In genomic region chr19:41831718-41832391, GRCm38 (mm10) we compare ENCODE assay signal across 9 mouse cellular contexts. TPM values are rescaled to one million over a fixed set of nuclear protein-coding genes. Genes with fewer than 3 reads are reported as not detected.
DNase-seq lines count a peak whose midpoint lies in the region; ATAC-seq and TF ChIP-seq lines count a peak whose summit lies in the region.
"Had no signal": no experiment of that assay in that cellular context is flagged by ENCODE, and none has a peak within 500 bp of the region (broad histone marks: within the 10 kb centered on the region; RNA-seq: fewer than 3 reads in every experiment).

No protein-coding gene starts in this region.

- H3K4me3 ChIP-seq in heart, embryonic 13.5 days = peak overlapping the region; percentile 78
- peak overlapping the region; percentile 79 for H3K4me3 ChIP-seq in forebrain, embryonic 16.5 days (replicated peaks; ENCODE audit: low read length)
- H3K4me3 ChIP-seq in liver, postnatal 0 days (ENCODE audit: low read depth, low read length) = peak overlapping the region; percentile 79
- H3K4me3 ChIP-seq in kidney, adult 2 months (ENCODE audit: insufficient read depth, low read depth, low read length) = no peak overlapping the region

- no peak overlapping the region for H3K27ac ChIP-seq in heart, embryonic 13.5 days (replicated peaks)
- H3K27ac ChIP-seq in forebrain, embryonic 16.5 days (ENCODE audit: low read length) = peak overlapping the region; percentile 82
- H3K27ac ChIP-seq in liver, postnatal 0 days (ENCODE audit: low read depth) = 0 out of 2 replicates have a peak overlapping the region, but pooled peaks have one; percentile 2
- no peak overlapping the region for H3K27ac ChIP-seq in kidney, adult 2 months (ENCODE audit: insufficient read depth, low read depth, low read length)

- peaks cover 24% of the 10 kb centered on the region for H3K27me3 ChIP-seq in heart, embryonic 13.5 days (replicated peaks)
- no peaks in the 10 kb centered on the region for H3K27me3 ChIP-seq in forebrain, embryonic 16.5 days (replicated peaks; ENCODE audit: control insufficient read depth, insufficient read depth, low read length)
- no peaks in the 10 kb centered on the region for H3K27me3 ChIP-seq in liver, postnatal 0 days (ENCODE audit: insufficient read depth, low read length)
- H3K27me3 ChIP-seq in kidney, adult 2 months (replicated peaks; ENCODE audit: control insufficient read depth, insufficient read depth, low read length) = no peaks in the 10 kb centered on the region

- WGBS in heart, embryonic 13.5 days = 14% methylated on average over 14 of the region's 14 CpGs
- 7% methylated on average over 14 of the region's 14 CpGs for WGBS in forebrain, embryonic 16.5 days
- 12% methylated on average over 14 of the region's 14 CpGs for WGBS in liver, postnatal 0 days (ENCODE audit: insufficient replicate concordance)
- 50% methylated on average over 14 of the region's 14 CpGs for WGBS in kidney, adult 2 months

- no peak for TF ChIP-seq EP300 in liver, postnatal 0 days (IDR thresholded peaks at IDR 0.05; ENCODE audit: low read depth)

- H3K4me2 ChIP-seq in heart, embryonic 13.5 days = peak overlapping the region; percentile 99
- peak overlapping the region; percentile 82 for H3K4me2 ChIP-seq in forebrain, embryonic 16.5 days (ENCODE audit: low read length)
- peak overlapping the region; percentile 99 for H3K4me2 ChIP-seq in liver, postnatal 0 days (ENCODE audit: low read depth, low read length)

- H3K36me3 ChIP-seq in heart, embryonic 13.5 days = no peaks in the 10 kb centered on the region
- no peaks in the 10 kb centered on the region for H3K36me3 ChIP-seq in forebrain, embryonic 16.5 days (ENCODE audit: control insufficient read depth, insufficient read depth)
- no peaks in the 10 kb centered on the region for H3K36me3 ChIP-seq in liver, postnatal 0 days (replicated peaks; ENCODE audit: insufficient read depth, low read length)
- no peaks in the 10 kb centered on the region for H3K36me3 ChIP-seq in kidney, adult 2 months (ENCODE audit: control insufficient read depth, insufficient read depth, low read length)

- TF ChIP-seq POLR2A in kidney, adult 2 months (IDR thresholded peaks at IDR 0.05; ENCODE audit: low read depth, low read length) = no peak

- no peaks in the 10 kb centered on the region for H3K9me3 ChIP-seq in heart, embryonic 13.5 days
- H3K9me3 ChIP-seq in forebrain, embryonic 16.5 days (ENCODE audit: control insufficient read depth, low read length) = no peaks in the 10 kb centered on the region
- H3K9me3 ChIP-seq in liver, postnatal 0 days (ENCODE audit: low read length) = no peaks in the 10 kb centered on the region

- ATAC-seq in heart, embryonic 13.5 days (ENCODE audit: extremely low read depth, insufficient number of reproducible peaks, low FRiP score, low TSS enrichment) = no peak
- no peak for ATAC-seq in forebrain, embryonic 16.5 days
- no peak for ATAC-seq in liver, postnatal 0 days
- ATAC-seq: Patski had no signal

- no peak for TF ChIP-seq CTCF in liver, postnatal 0 days (IDR thresholded peaks at IDR 0.05; ENCODE audit: low read depth)
- no peak for TF ChIP-seq CTCF in kidney, adult 2 months (conservative IDR thresholded peaks at IDR 0.05; ENCODE audit: insufficient read depth, insufficient read length, low read depth, low read length)

- DNase-seq in heart, postnatal 4 days = no peak
- DNase-seq in R1 (ENCODE audit: low read depth, low spot score) = peak; percentile 48
- DNase-seq in liver, postnatal 0 days = peak; percentile 35
- no peak for DNase-seq in urinary bladder, postnatal 25 days (ENCODE audit: low spot score)
- no peak for DNase-seq in urinary bladder, postnatal 36 days (ENCODE audit: low spot score in 2 of 2)
- no peak for DNase-seq in kidney, adult 2 months

- peak overlapping the region; percentile 86 for H3K9ac ChIP-seq in heart, embryonic 13.5 days
- H3K9ac ChIP-seq in forebrain, embryonic 16.5 days (replicated peaks; ENCODE audit: low read depth, low read length) = peak overlapping the region; percentile 81
- H3K9ac ChIP-seq in liver, postnatal 0 days (replicated peaks) = peak overlapping the region; percentile 61

- peaks cover 35% of the 10 kb centered on the region for H3K4me1 ChIP-seq in heart, embryonic 13.5 days
- peaks cover 45% of the 10 kb centered on the region for H3K4me1 ChIP-seq in forebrain, embryonic 16.5 days (replicated peaks; ENCODE audit: control insufficient read depth, insufficient read depth, low read length)
- peaks cover 40% of the 10 kb centered on the region for H3K4me1 ChIP-seq in liver, postnatal 0 days (ENCODE audit: insufficient read depth)
- H3K4me1 ChIP-seq in kidney, adult 2 months (ENCODE audit: control insufficient read depth, insufficient read depth, low read length) = peaks cover 2% of the 10 kb centered on the region; the same call in 1 of the 2 replicates

RNA-seq across cellular contexts. Expression of gene Frat1, which starts 2.1 kb away (rescaled TPM):
- polyA plus RNA-seq in heart, embryonic 13.5 days (2015; fragmentation: Nextera tagmentation; extraction: Ambion mirVana) = 2.1 and 2.2 TPM in 2 replicates
- total RNA-seq in heart, postnatal 4 days (2021) = 1 to 10 TPM; 2.1 to 2.3 TPM
- 28.9 and 31.9 TPM in 2 replicates for polyA plus RNA-seq in forebrain, embryonic 16.5 days (2015; fragmentation: Nextera tagmentation; extraction: Ambion mirVana)
- 7.8 and 8.1 TPM in 2 replicates for polyA plus RNA-seq in liver, postnatal 0 days (2015; fragmentation: Nextera tagmentation; extraction: Ambion mirVana)
- 1.3 and 1.6 TPM in 2 replicates for polyA plus RNA-seq in kidney, adult 2 months (2012; rRNA removed)

RNA-seq across cellular contexts. Expression of gene Frat2, which starts 16.1 kb away (rescaled TPM):
- 1.6 and 2.1 TPM in 2 replicates for polyA plus RNA-seq in heart, embryonic 13.5 days (2015; fragmentation: Nextera tagmentation; extraction: Ambion mirVana)
- total RNA-seq in heart, postnatal 4 days (2021) = 1 to 10 TPM; 3.6 to 3.9 TPM
- 10.4 and 12.2 TPM in 2 replicates for polyA plus RNA-seq in forebrain, embryonic 16.5 days (2015; fragmentation: Nextera tagmentation; extraction: Ambion mirVana)
- 3.3 and 3.7 TPM in 2 replicates for polyA plus RNA-seq in liver, postnatal 0 days (2015; fragmentation: Nextera tagmentation; extraction: Ambion mirVana)
- 1.4 TPM in 2 replicates for polyA plus RNA-seq in kidney, adult 2 months (2012; rRNA removed)

RNA-seq across cellular contexts. Expression of gene Arhgap19, which starts 30.0 kb away (rescaled TPM):
- polyA plus RNA-seq in heart, embryonic 13.5 days (2015; fragmentation: Nextera tagmentation; extraction: Ambion mirVana) = 11.9 and 13.4 TPM in 2 replicates
- 10 to 100 TPM in 1 of 2 experiments, 1 to 10 TPM in 1; 9.5 to 10.2 TPM for total RNA-seq in heart, postnatal 4 days (2021)
- polyA plus RNA-seq in forebrain, embryonic 16.5 days (2015; fragmentation: Nextera tagmentation; extraction: Ambion mirVana) = 8.5 and 10.8 TPM in 2 replicates
- 10.5 and 12.9 TPM in 2 replicates for polyA plus RNA-seq in liver, postnatal 0 days (2015; fragmentation: Nextera tagmentation; extraction: Ambion mirVana)
- polyA plus RNA-seq in kidney, adult 2 months (2012; rRNA removed) = 1.0 and 1.3 TPM in 2 replicates

Comparison
In these comparisons a context has a peak if more than half of its experiments do, and no peak if none do; other contexts are left out.
1. H3K27ac ChIP-seq: peak in forebrain, embryonic 16.5 days (single experiment) and liver, postnatal 0 days (single experiment); none in heart, embryonic 13.5 days (single experiment) and kidney, adult 2 months (single experiment).
2. DNase-seq: peak in R1 (single experiment) and liver, postnatal 0 days (single experiment); none in heart, postnatal 4 days (single experiment), urinary bladder, postnatal 25 days (single experiment), urinary bladder, postnatal 36 days (0 of 2) and kidney, adult 2 months (single experiment).
3. Peak in every context shown above with its lines, with median percentiles within 50 percentile points of each other: H3K4me2 ChIP-seq and H3K9ac ChIP-seq.